Mouse (Mus musculus): ENCODE data around the gene Grin3b.

GRCm38 (mm10) chr10:79966886-79967400 lies 3.6 kb upstream of the Grin3b start:
- TF ChIP-seq CTCF (IDR thresholded peaks at IDR 0.05; ENCODE audit: control insufficient read depth, insufficient read depth, low read length) (no peak), POLR2A (IDR thresholded peaks at IDR 0.05; ENCODE audit: borderline replicate concordance, control insufficient read depth, low read depth, low read length) (no peak)

Measured in bone marrow, adult 2 months (tissue).